8 mouse cellular contexts compared by ENCODE assay signal in genomic region chr3:132683447-132684230, GRCm38 (mm10). TPM values are rescaled to one million over a fixed set of nuclear protein-coding genes. Genes with fewer than 3 reads are reported as not detected.
DNase-seq lines count a peak whose midpoint lies in the region; ATAC-seq lines count a peak whose summit lies in the region.

Gene Tbck, plus strand, starts transcription at chr3:132684144.

- peak; percentile 99 for ATAC-seq in hindbrain, embryonic 14.5 days (ENCODE audit: low FRiP score)

- peak within 1 kb of the TSS; percentile 88 for H3K4me2 ChIP-seq in hindbrain, embryonic 14.5 days (replicated peaks)

- no peaks in the 10 kb centered on the region for H3K9me3 ChIP-seq in hindbrain, embryonic 14.5 days (ENCODE audit: control insufficient read depth, low read length)

- H3K27ac ChIP-seq in hindbrain, embryonic 14.5 days: peak within 1 kb of the TSS; percentile 86

- H3K27me3 ChIP-seq in hindbrain, embryonic 14.5 days (ENCODE audit: control insufficient read depth, insufficient read depth, low read length): no peaks in the 10 kb centered on the region

- peak within 1 kb of the TSS; percentile 76 for H3K4me3 ChIP-seq in hindbrain, embryonic 14.5 days (replicated peaks; ENCODE audit: low read length)

- H3K9ac ChIP-seq in hindbrain, embryonic 14.5 days: peak within 1 kb of the TSS; percentile 79

- peak; percentile 92 for DNase-seq in R1 (ENCODE audit: low read depth, low spot score)
- peak; percentile 96 to 98 for DNase-seq in cerebellum, postnatal 25 days
- DNase-seq in frontal cortex, postnatal 25 days (ENCODE audit: low spot score in 2 of 2): peak; percentile 91 to 94
- peak; percentile 91 for DNase-seq in hindbrain, embryonic 14.5 days (ENCODE audit: low spot score)
- DNase-seq in layer of hippocampus, postnatal 36 days: peak; percentile 94 to 96
- peak; percentile 95 for DNase-seq in lung, postnatal 36 days
- DNase-seq in retina, postnatal 1 day: peak; percentile 96
- peak; percentile 92 to 93 for DNase-seq in urinary bladder, adult 18-20 months (ENCODE audit: low spot score in 2 of 2)

- WGBS in hindbrain, embryonic 14.5 days: under 1% methylated on average over 42 of the region's 42 CpGs

- peaks cover 19% of the 10 kb centered on the region for H3K4me1 ChIP-seq in hindbrain, embryonic 14.5 days (replicated peaks; ENCODE audit: control insufficient read depth, insufficient read depth, low read length)

- H3K36me3 ChIP-seq in hindbrain, embryonic 14.5 days (replicated peaks; ENCODE audit: control insufficient read depth, insufficient read depth): peaks cover 13% of the 10 kb centered on the region

RNA-seq across cellular contexts. Expression of gene Tbck, which starts in this region (rescaled TPM):
- polyA plus RNA-seq in hindbrain, embryonic 14.5 days (2014; fragmentation: Nextera tagmentation; extraction: Ambion mirVana): 27.8 and 30.8 TPM in 2 replicates
- total RNA-seq in layer of hippocampus, postnatal 36 days (2021): 10 to 100 TPM; 35.1 to 35.4 TPM

Comparison
In these comparisons a context has a peak if more than half of its experiments do, and no peak if none do; other contexts are left out.
1. Peak in every context shown above with its lines: DNase-seq, ATAC-seq, H3K4me3 ChIP-seq and H3K27ac ChIP-seq.